Mouse (Mus musculus) frontal cortex, postnatal 10 days (tissue): Measurements from ENCODE around the gene AC141477.1.

Source experiments
- DNase-seq, 2 experiments: peaks; one replicate each; pipeline ENCODE4 v3.0.0; 2022; ENCODE audit warnings: low spot score in 2 of 2, mixed read lengths in 1 of 2

AC141477.1 gene

GRCm38 (mm10) chr10:76416811-76417210, 23.4 kb downstream of the AC141477.1 start:
- DNase-seq = no peak

- DNase-seq = no peak
Measured at GRCm38 (mm10) chr10:76408520-76408919, 31.7 kb downstream of the AC141477.1 start.

GRCm38 (mm10) chr10:76392596-76392995, 47.6 kb downstream of the AC141477.1 start:
- DNase-seq = no peak

GRCm38 (mm10) chr10:76391786-76392185, 48.5 kb downstream of the AC141477.1 start:
- DNase-seq = no peak

GRCm38 (mm10) chr10:76391166-76391565, 49.1 kb downstream of the AC141477.1 start:
- no peak for DNase-seq
